Mouse (Mus musculus) stomach, postnatal 0 days (tissue): ENCODE results near the gene Vps13c.

Source experiments
- CTCF ChIP-seq: IDR thresholded peaks from 2 replicates; pipeline ENCODE4 v1.5.1; 2016; ENCODE audit warnings: antibody characterized with exemption, low read depth, mild to moderate bottlenecking, moderate library complexity
- EP300 ChIP-seq: optimal IDR thresholded peaks from 2 replicates; pipeline ENCODE3; 2016; ENCODE audit warnings: antibody characterized with exemption

DNA sequence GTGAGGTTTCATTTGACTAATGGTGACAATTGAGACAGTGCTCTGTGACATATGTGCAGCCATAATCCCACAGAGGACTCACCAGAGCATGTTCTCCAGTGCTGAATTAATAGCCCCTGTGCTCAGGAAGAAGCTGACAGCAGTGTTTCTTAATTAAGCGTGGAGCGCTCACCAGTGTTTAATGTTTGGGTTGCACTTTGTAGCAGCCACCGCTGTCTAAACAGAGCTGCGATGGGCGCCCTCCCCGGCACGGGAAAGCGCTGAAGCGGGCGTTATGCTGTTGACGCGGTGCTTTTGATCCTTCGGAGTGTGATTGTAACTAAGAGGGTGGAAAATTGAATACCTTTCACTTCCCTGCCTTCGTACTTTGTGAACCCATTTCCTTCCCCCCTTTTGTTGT lies 125.7 kb downstream of the Vps13c start:
- TF ChIP-seq CTCF = no peak
- no peak for TF ChIP-seq EP300
